Comparison of ENCODE assay signal across 34 mouse cellular contexts in the genomic region with DNA sequence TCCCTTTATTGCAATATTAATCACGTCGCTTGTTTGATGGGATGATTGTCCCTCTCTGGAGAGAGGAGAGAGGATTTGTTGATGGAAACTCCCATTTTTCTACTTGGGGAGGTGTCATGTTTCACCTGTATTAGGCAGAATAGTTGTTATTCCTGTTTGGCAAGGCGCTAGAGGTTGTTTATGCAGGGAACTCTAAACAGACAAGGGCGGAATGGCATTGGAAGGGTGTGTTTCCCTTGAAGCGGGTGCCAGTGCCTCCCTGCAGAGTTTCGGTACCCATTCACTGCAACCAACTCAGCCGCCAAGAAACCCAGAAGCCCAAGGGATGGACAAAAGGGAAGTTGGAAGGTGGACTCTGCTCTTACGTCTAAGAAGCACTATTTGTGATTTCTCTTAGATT. TPM values are rescaled to one million over a fixed set of nuclear protein-coding genes. Genes with fewer than 3 reads are reported as not detected.
DNase-seq lines count a peak whose midpoint lies in the region; ATAC-seq and TF ChIP-seq lines count a peak whose summit lies in the region.
"Had no signal": no experiment of that assay in that cellular context is flagged by ENCODE, and none has a peak within 500 bp of the region (broad histone marks: within the 10 kb centered on the region; RNA-seq: fewer than 3 reads in every experiment).

No protein-coding gene starts in this region.

- H3K4me1 ChIP-seq in kidney, embryonic 14.5 days (ENCODE audit: control insufficient read depth, insufficient read depth, low read length), result peaks cover 5% of the 10 kb centered on the region; the same call in 1 of the 2 replicates
- H3K4me1 ChIP-seq in E14TG2a.4 (replicated peaks; ENCODE audit: low read depth, low read length) (peaks cover 71% of the 10 kb centered on the region), ES-Bruce4 (ENCODE audit: control insufficient read depth, insufficient read depth, low read length) (no peaks in the 10 kb centered on the region)
- no peaks in the 10 kb centered on the region for H3K4me1 ChIP-seq in embryonic facial prominence, embryonic 15.5 days
- peaks cover 11% of the 10 kb centered on the region; the same call in 1 of the 2 replicates for H3K4me1 ChIP-seq in liver, postnatal 0 days (ENCODE audit: insufficient read depth)
- no peaks in the 10 kb centered on the region for H3K4me1 ChIP-seq in hindbrain, embryonic 11.5 days (replicated peaks; ENCODE audit: control insufficient read depth, insufficient read depth, low read length)
- H3K4me1 ChIP-seq: forebrain, embryonic 10.5 days; forebrain, embryonic 15.5 days; hindbrain, embryonic 15.5 days; midbrain, embryonic 13.5 days; neural tube, embryonic 13.5 days had no signal

- TF ChIP-seq EP300 in ES-Bruce4 (IDR thresholded peaks at IDR 0.05; ENCODE audit: insufficient read depth, low read depth, low read length), result no peak
- no peak for TF ChIP-seq EP300 in liver, postnatal 0 days (IDR thresholded peaks at IDR 0.05; ENCODE audit: low read depth)

- TF ChIP-seq CTCF in E14TG2a.4 (conservative IDR thresholded peaks at IDR 0.05; ENCODE audit: low read length), result no peak
- no peak for TF ChIP-seq CTCF in ES-Bruce4 (IDR thresholded peaks at IDR 0.05; ENCODE audit: low read depth, low read length)
- no peak for TF ChIP-seq CTCF in liver, postnatal 0 days (IDR thresholded peaks at IDR 0.05; ENCODE audit: low read depth)

- DNase-seq in kidney, adult 9 months, result peak; percentile 68
- no peak for DNase-seq in liver, postnatal 0 days
- DNase-seq in spleen, adult 18-20 months, result no peak
- no peak for DNase-seq in hindbrain, embryonic 11.5 days (ENCODE audit: low spot score)
- DNase-seq: adrenal gland, postnatal 36 days; B cell, adult 2 months; cerebellum, adult 18-20 months; cerebellum, postnatal 10 days; gastrocnemius, postnatal 36 days; heart, adult 18-20 months; heart, postnatal 36 days; lung, adult 18-20 months; lung, postnatal 4 days; right cerebral cortex, postnatal 4 days; thymus, postnatal 4 days had no signal

- no peak for ATAC-seq in kidney, embryonic 14.5 days (ENCODE audit: low FRiP score, low TSS enrichment)
- ATAC-seq in embryonic facial prominence, embryonic 15.5 days (ENCODE audit: insufficient number of reproducible peaks, low FRiP score, low TSS enrichment, low read depth), result 0 out of 2 replicates have a peak, but pooled peaks have one; percentile 53
- no peak for ATAC-seq in liver, postnatal 0 days
- ATAC-seq in hindbrain, embryonic 11.5 days (ENCODE audit: low FRiP score), result no peak
- ATAC-seq: forebrain, embryonic 15.5 days; inflammation-experienced regulatory T-cells, adult 6 months; liver, embryonic 12.5 days; lung, postnatal 0 days; midbrain, embryonic 13.5 days had no signal

- no peaks in the 10 kb centered on the region for H3K27me3 ChIP-seq in kidney, embryonic 14.5 days (ENCODE audit: control insufficient read depth, insufficient read depth, low read length)
- H3K27me3 ChIP-seq in E14TG2a.4 (ENCODE audit: insufficient read depth, low read length) (no peaks in the 10 kb centered on the region), ES-Bruce4 (ENCODE audit: control insufficient read depth, insufficient read depth, low read length, poor library complexity, severe bottlenecking) (no peaks in the 10 kb centered on the region)
- no peaks in the 10 kb centered on the region for H3K27me3 ChIP-seq in embryonic facial prominence, embryonic 15.5 days
- H3K27me3 ChIP-seq in liver, postnatal 0 days (ENCODE audit: insufficient read depth, low read length), result no peaks in the 10 kb centered on the region
- H3K27me3 ChIP-seq in hindbrain, embryonic 11.5 days (ENCODE audit: control insufficient read depth, insufficient read depth, low read length), result no peaks in the 10 kb centered on the region
- H3K27me3 ChIP-seq: CH12.LX; forebrain, embryonic 15.5 days; hindbrain, embryonic 15.5 days; midbrain, embryonic 13.5 days; neural tube, embryonic 13.5 days had no signal

- H3K4me2 ChIP-seq in kidney, embryonic 14.5 days (replicated peaks; ENCODE audit: low read depth, low read length), result no peak overlapping the region
- H3K4me2 ChIP-seq in embryonic facial prominence, embryonic 15.5 days (replicated peaks), result no peak overlapping the region
- H3K4me2 ChIP-seq in liver, postnatal 0 days (ENCODE audit: low read depth, low read length), result no peak overlapping the region
- H3K4me2 ChIP-seq in hindbrain, embryonic 11.5 days (replicated peaks; ENCODE audit: low read depth, low read length), result no peak overlapping the region
- H3K4me2 ChIP-seq: forebrain, embryonic 15.5 days; heart, embryonic 11.5 days; hindbrain, embryonic 15.5 days; liver, embryonic 12.5 days; midbrain, embryonic 13.5 days; neural tube, embryonic 13.5 days had no signal

- 55% methylated on average over 8 of the region's 8 CpGs for WGBS in kidney, embryonic 14.5 days
- WGBS in embryonic facial prominence, embryonic 15.5 days, result 60% methylated on average over 8 of the region's 8 CpGs
- 72% methylated on average over 8 of the region's 8 CpGs for WGBS in liver, postnatal 0 days (ENCODE audit: insufficient replicate concordance)
- 69% methylated on average over 8 of the region's 8 CpGs for WGBS in hindbrain, embryonic 11.5 days

- no peaks in the 10 kb centered on the region for H3K36me3 ChIP-seq in kidney, embryonic 14.5 days (ENCODE audit: control insufficient read depth, insufficient read depth, low read length)
- no peaks in the 10 kb centered on the region for H3K36me3 ChIP-seq in E14TG2a.4 (ENCODE audit: insufficient read depth, low read length)
- no peaks in the 10 kb centered on the region for H3K36me3 ChIP-seq in ES-Bruce4 (ENCODE audit: control insufficient read depth, insufficient read depth, low read length, poor library complexity, severe bottlenecking)
- H3K36me3 ChIP-seq in embryonic facial prominence, embryonic 15.5 days, result no peaks in the 10 kb centered on the region
- H3K36me3 ChIP-seq in liver, postnatal 0 days (replicated peaks; ENCODE audit: insufficient read depth, low read length), result no peaks in the 10 kb centered on the region
- H3K36me3 ChIP-seq in hindbrain, embryonic 11.5 days (ENCODE audit: control insufficient read depth, insufficient read depth, low read length), result no peaks in the 10 kb centered on the region
- H3K36me3 ChIP-seq: forebrain, embryonic 10.5 days; forebrain, embryonic 15.5 days; hindbrain, embryonic 15.5 days; liver, embryonic 12.5 days; midbrain, embryonic 13.5 days; neural tube, embryonic 13.5 days had no signal

- no peak overlapping the region for H3K9ac ChIP-seq in kidney, embryonic 14.5 days (ENCODE audit: low read depth, low read length)
- 0 out of 2 replicates have a peak overlapping the region, but pooled peaks have one; percentile 28 for H3K9ac ChIP-seq in ES-Bruce4 (ENCODE audit: low read depth, poor library complexity, severe bottlenecking)
- no peak overlapping the region for H3K9ac ChIP-seq in embryonic facial prominence, embryonic 15.5 days
- H3K9ac ChIP-seq in liver, postnatal 0 days (replicated peaks), result no peak overlapping the region
- H3K9ac ChIP-seq in hindbrain, embryonic 11.5 days (ENCODE audit: low read depth, low read length), result no peak overlapping the region
- H3K9ac ChIP-seq: forebrain, embryonic 15.5 days; hindbrain, embryonic 15.5 days; liver, embryonic 12.5 days; midbrain, embryonic 13.5 days; neural tube, embryonic 13.5 days had no signal

- TF ChIP-seq POLR2A in ES-Bruce4 (IDR thresholded peaks at IDR 0.05; ENCODE audit: insufficient read depth, low read length), result no peak

- no peak overlapping the region for H3K27ac ChIP-seq in kidney, embryonic 14.5 days (ENCODE audit: low read depth, low read length)
- peak overlapping the region; percentile 61 for H3K27ac ChIP-seq in ES-Bruce4 (ENCODE audit: insufficient read depth, low read length)
- peak overlapping the region; percentile 35; the same call in 1 of the 2 replicates for H3K27ac ChIP-seq in embryonic facial prominence, embryonic 15.5 days (replicated peaks)
- H3K27ac ChIP-seq in liver, postnatal 0 days (ENCODE audit: low read depth), result no peak overlapping the region
- H3K27ac ChIP-seq in hindbrain, embryonic 11.5 days (ENCODE audit: low read depth, low read length), result no peak overlapping the region
- H3K27ac ChIP-seq: forebrain, embryonic 10.5 days; forebrain, embryonic 15.5 days; hindbrain, embryonic 15.5 days; liver, embryonic 12.5 days; midbrain, embryonic 13.5 days; neural tube, embryonic 13.5 days had no signal

- no peaks in the 10 kb centered on the region for H3K9me3 ChIP-seq in kidney, embryonic 14.5 days (ENCODE audit: control insufficient read depth, low read length)
- H3K9me3 ChIP-seq in E14TG2a.4 (ENCODE audit: low read length) (no peaks in the 10 kb centered on the region), ES-Bruce4 (replicated peaks; ENCODE audit: control insufficient read depth, insufficient read depth, low read length, poor library complexity, severe bottlenecking) (no peaks in the 10 kb centered on the region)
- H3K9me3 ChIP-seq in embryonic facial prominence, embryonic 15.5 days (replicated peaks), result no peaks in the 10 kb centered on the region
- no peaks in the 10 kb centered on the region for H3K9me3 ChIP-seq in liver, postnatal 0 days (ENCODE audit: low read length)
- no peaks in the 10 kb centered on the region for H3K9me3 ChIP-seq in hindbrain, embryonic 11.5 days (ENCODE audit: control insufficient read depth, low read length)
- H3K9me3 ChIP-seq: forebrain, embryonic 10.5 days; forebrain, embryonic 15.5 days; hindbrain, embryonic 15.5 days; liver, embryonic 12.5 days; megakaryocyte, embryonic 14.5 days; midbrain, embryonic 13.5 days; neural tube, embryonic 13.5 days had no signal

- no peak overlapping the region for H3K4me3 ChIP-seq in kidney, embryonic 14.5 days (ENCODE audit: low read length)
- H3K4me3 ChIP-seq in E14TG2a.4 (replicated peaks; ENCODE audit: low read length), result peak overlapping the region; percentile 78
- H3K4me3 ChIP-seq in ES-Bruce4 (ENCODE audit: low read depth, low read length), result peak overlapping the region; percentile 57
- no peak overlapping the region for H3K4me3 ChIP-seq in embryonic facial prominence, embryonic 15.5 days (replicated peaks)
- H3K4me3 ChIP-seq in liver, postnatal 0 days (ENCODE audit: low read depth, low read length), result no peak overlapping the region
- no peak overlapping the region for H3K4me3 ChIP-seq in hindbrain, embryonic 11.5 days (ENCODE audit: low read depth, low read length)
- H3K4me3 ChIP-seq: forebrain, embryonic 10.5 days; forebrain, embryonic 15.5 days; hindbrain, embryonic 15.5 days; liver, embryonic 12.5 days; megakaryocyte, embryonic 14.5 days; midbrain, embryonic 13.5 days; neural tube, embryonic 13.5 days had no signal

RNA-seq across cellular contexts. Expression of a gene that starts 15.6 kb away (rescaled TPM):
- 10.7 and 21.0 TPM in 2 replicates for polyA plus RNA-seq in kidney, embryonic 14.5 days (2014; fragmentation: Nextera tagmentation; extraction: Ambion mirVana)
- 57.9 and 67.9 TPM in 2 replicates for polyA plus RNA-seq in ES-Bruce4 (2011; ENCODE audit: insufficient read depth, insufficient read length, low read depth, missing spikeins)
- 20.8 and 23.4 TPM in 2 replicates for polyA plus RNA-seq in embryonic facial prominence, embryonic 15.5 days (2015; fragmentation: Nextera tagmentation; extraction: Ambion mirVana)
- polyA plus RNA-seq in liver, postnatal 0 days (2015; fragmentation: Nextera tagmentation; extraction: Ambion mirVana), result 4.1 and 4.3 TPM in 2 replicates
- polyA plus RNA-seq in hindbrain, embryonic 11.5 days (2014; fragmentation: Nextera tagmentation; extraction: Ambion mirVana), result 10.9 and 14.1 TPM in 2 replicates

RNA-seq across cellular contexts. Expression of a gene that starts 33.8 kb away (rescaled TPM):
- polyA plus RNA-seq in kidney, embryonic 14.5 days (2014; fragmentation: Nextera tagmentation; extraction: Ambion mirVana), result not detected in 2 replicates
- 0.99 TPM in 1 of 2 replicates, not detected in the other for polyA plus RNA-seq in ES-Bruce4 (2011; ENCODE audit: insufficient read depth, insufficient read length, low read depth, missing spikeins)
- 4.6 and 5.4 TPM in 2 replicates for polyA plus RNA-seq in embryonic facial prominence, embryonic 15.5 days (2015; fragmentation: Nextera tagmentation; extraction: Ambion mirVana)
- not detected in 2 replicates for polyA plus RNA-seq in liver, postnatal 0 days (2015; fragmentation: Nextera tagmentation; extraction: Ambion mirVana)
- polyA plus RNA-seq in hindbrain, embryonic 11.5 days (2014; fragmentation: Nextera tagmentation; extraction: Ambion mirVana), result 0.19 and 0.33 TPM in 2 replicates
- polyA plus RNA-seq: forebrain, embryonic 15.5 days; hindbrain, embryonic 15.5 days; inflammation-experienced regulatory T-cells, adult 6 months; large intestine, adult 2 months; limb, embryonic 11.5 days; liver, embryonic 12.5 days; midbrain, embryonic 13.5 days; neural tube, embryonic 13.5 days; testis, adult 2 months; thymus, postnatal 0 days had no signal

Comparison
In these comparisons a context has a peak if more than half of its experiments do, and no peak if none do; other contexts are left out.
1. H3K27ac ChIP-seq: peak in ES-Bruce4 (single experiment) and embryonic facial prominence, embryonic 15.5 days (single experiment); none in kidney, embryonic 14.5 days (single experiment), liver, postnatal 0 days (single experiment) and hindbrain, embryonic 11.5 days (single experiment).
2. H3K4me3 ChIP-seq: peak in E14TG2a.4 (single experiment) and ES-Bruce4 (single experiment); none in kidney, embryonic 14.5 days (single experiment), embryonic facial prominence, embryonic 15.5 days (single experiment), liver, postnatal 0 days (single experiment) and hindbrain, embryonic 11.5 days (single experiment).